Mouse (Mus musculus) adrenal gland, postnatal 4 days (tissue): ENCODE data around the gene Psma4. TPM values are rescaled to one million over a fixed set of nuclear protein-coding genes. Genes with fewer than 3 reads are reported as not detected.
"Not testable (repeated sequence)": the region's sequence is repeated elsewhere in the genome, so short reads cannot be mapped to it uniquely, and the experiment has no call there.

Experiments used
- DNase-seq, 2 experiments: peaks; one replicate each; pipeline ENCODE4 v3.0.0; 2021 to 2022; ENCODE audit warnings: low spot score in 2 of 2, mixed read lengths in 2 of 2
- long read RNA-seq, 2 experiments: library from polyadenylated mRNA; stranded (forward); transcript quantifications; one replicate each; pipeline ENCODE4 v2.0.0; 2021
- total RNA-seq, 2 experiments: library from RNA; stranded (reverse); gene quantifications; 2 replicates each; pipeline ENCODE4 v1.2.3; 2021

The Psma4 gene
- 100 to 1,000 TPM; 187 to 197 TPM for total RNA-seq
- long read RNA-seq, experiment 1, transcript Psma4-201 (9 exons, 1,165 nt), result major isoform, 70 of 78 reads
- long read RNA-seq, experiment 1, partial matches to known transcripts, result 7 of 78 reads
- long read RNA-seq, experiment 1, other reads (novel, unspliced or antisense), result 1 of 78 reads
- long read RNA-seq, experiment 2, transcript Psma4-201 (9 exons, 1,165 nt), result major isoform, 106 of 123 reads
- long read RNA-seq, experiment 2, partial matches to known transcripts, result 12 of 123 reads
- long read RNA-seq, experiment 2, other reads (novel, unspliced or antisense), result 5 of 123 reads

GRCm38 (mm10) chr9:54950575-54951321, at the start of gene Psma4, which contains the start of gene AY074887:
TSS of gene Psma4 (plus strand) at chr9:54950790.
TSS of gene AY074887 (minus strand) at chr9:54950998.
- DNase-seq, result peak; percentile 84

GRCm38 (mm10) chr9:54909446-54909845, 41.1 kb upstream of the Psma4 start:
- no peak for DNase-seq

GRCm38 (mm10) chr9:54915576-54915975, 35.0 kb upstream of the Psma4 start:
- DNase-seq, result no peak

- no peak for DNase-seq
Observed at GRCm38 (mm10) chr9:54916401-54916800, 34.2 kb upstream of the Psma4 start.

- peak; percentile 44 to 67 for DNase-seq
Observed at GRCm38 (mm10) chr9:54917010-54917677, 33.4 kb upstream of the Psma4 start, which contains the start of gene Hykk. TSS of gene Hykk (plus strand) at chr9:54917283.

GRCm38 (mm10) chr9:54918191-54918590, 32.4 kb upstream of the Psma4 start:
- no peak for DNase-seq

GRCm38 (mm10) chr9:54918781-54919180, 31.8 kb upstream of the Psma4 start:
- DNase-seq, result no peak

GRCm38 (mm10) chr9:54919946-54920345, 30.6 kb upstream of the Psma4 start:
- DNase-seq, result no peak

- no peak for DNase-seq
Observed at GRCm38 (mm10) chr9:54930741-54931140, 19.8 kb upstream of the Psma4 start.

- no peak for DNase-seq
Observed at GRCm38 (mm10) chr9:54931765-54932164, 18.8 kb upstream of the Psma4 start.

GRCm38 (mm10) chr9:54932379-54932778, 18.2 kb upstream of the Psma4 start:
- DNase-seq, result no peak

- DNase-seq, result no peak
Observed at GRCm38 (mm10) chr9:54942071-54942470, 8.5 kb upstream of the Psma4 start.

- DNase-seq, result no peak
Observed at GRCm38 (mm10) chr9:54944467-54944866, 6.1 kb upstream of the Psma4 start.

GRCm38 (mm10) chr9:54946256-54946655, 4.3 kb upstream of the Psma4 start:
- DNase-seq, result no peak

GRCm38 (mm10) chr9:54949465-54949864, 1.1 kb upstream of the Psma4 start:
- DNase-seq, result no peak

- not testable (repeated sequence) for DNase-seq
Observed at GRCm38 (mm10) chr9:54950162-54950561, 428 bp upstream of the Psma4 start.

GRCm38 (mm10) chr9:54961059-54961458, 10.5 kb downstream of the Psma4 start:
- no peak for DNase-seq

- DNase-seq, result no peak
Observed at GRCm38 (mm10) chr9:54963669-54964068, 13.1 kb downstream of the Psma4 start.

- no peak for DNase-seq
Observed at GRCm38 (mm10) chr9:54969972-54970637, 19.5 kb downstream of the Psma4 start.

- no peak for DNase-seq
Observed at GRCm38 (mm10) chr9:54980674-54981073, 30.1 kb downstream of the Psma4 start, which contains the start of gene Chrna5. TSS of gene Chrna5 (plus strand) at chr9:54980880.
